Mouse (Mus musculus) lung, postnatal 0 days (tissue): ENCODE data around the gene Nfatc2.

Experiments used
- CTCF ChIP-seq: IDR thresholded peaks from 2 replicates; pipeline ENCODE4 v1.5.1; 2016; ENCODE audit warnings: antibody characterized with exemption, mild to moderate bottlenecking
- EP300 ChIP-seq: IDR thresholded peaks from 2 replicates; pipeline ENCODE4 v1.6.1; 2016; ENCODE audit warnings: antibody characterized with exemption, mild to moderate bottlenecking, control low read depth

DNA sequence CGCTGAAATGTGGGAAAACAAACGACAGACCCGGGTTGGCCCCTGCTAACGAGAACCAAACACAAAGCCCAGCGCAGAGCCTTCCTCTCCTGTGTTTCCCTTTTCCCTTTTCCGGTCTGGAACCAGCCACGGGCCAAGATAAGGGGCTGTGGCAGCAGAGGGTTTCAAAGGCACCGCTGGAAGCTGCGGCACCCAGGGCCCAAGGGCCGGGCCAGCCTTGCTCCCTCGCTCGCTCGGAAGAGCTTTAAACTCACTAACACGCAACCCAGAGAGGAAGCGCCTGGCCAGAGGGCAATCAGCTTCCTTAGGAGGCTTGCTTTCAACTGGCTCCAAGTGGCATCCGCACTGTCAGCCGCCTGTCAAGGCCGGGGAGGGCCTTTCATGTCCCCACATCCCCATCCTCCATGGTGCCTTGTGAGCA, 47.9 kb downstream of the Nfatc2 start:
- TF ChIP-seq EP300 (0 out of 2 replicates have a peak, but pooled peaks have one; percentile 24), CTCF (no peak)
